Comparison of ENCODE assay signal across 9 mouse cellular contexts in genomic region chr17:65961606-65962136, GRCm38 (mm10). TPM values are rescaled to one million over a fixed set of nuclear protein-coding genes. Genes with fewer than 3 reads are reported as not detected.
DNase-seq lines count a peak whose midpoint lies in the region; ATAC-seq lines count a peak whose summit lies in the region.
"Had no signal": no experiment of that assay in that cellular context is flagged by ENCODE, and none has a peak within 500 bp of the region (broad histone marks: within the 10 kb centered on the region; RNA-seq: fewer than 3 reads in every experiment).

No protein-coding gene starts in this region.

- no peak overlapping the region for H3K27ac ChIP-seq in limb, embryonic 11.5 days (replicated peaks; ENCODE audit: low read depth, low read length)
- no peak overlapping the region for H3K27ac ChIP-seq in limb, embryonic 10.5 days
- peak overlapping the region; percentile 11; the same call in 1 of the 2 replicates for H3K27ac ChIP-seq in stomach, embryonic 15.5 days
- H3K27ac ChIP-seq: limb, embryonic 15.5 days had no signal

- no peak overlapping the region for H3K9ac ChIP-seq in limb, embryonic 11.5 days (ENCODE audit: low read length)
- H3K9ac ChIP-seq in stomach, embryonic 15.5 days: no peak overlapping the region
- H3K9ac ChIP-seq: limb, embryonic 15.5 days had no signal

- no peak overlapping the region for H3K4me3 ChIP-seq in limb, embryonic 11.5 days (ENCODE audit: low read depth, low read length)
- H3K4me3 ChIP-seq in limb, embryonic 10.5 days: no peak overlapping the region
- no peak overlapping the region for H3K4me3 ChIP-seq in stomach, embryonic 15.5 days (replicated peaks)
- H3K4me3 ChIP-seq: limb, embryonic 15.5 days had no signal

- 93% methylated on average over 2 of the region's 2 CpGs for WGBS in limb, embryonic 11.5 days
- 83% methylated on average over 2 of the region's 2 CpGs for WGBS in limb, embryonic 10.5 days
- 75% methylated on average over 2 of the region's 2 CpGs for WGBS in stomach, embryonic 15.5 days

- H3K4me1 ChIP-seq in limb, embryonic 11.5 days (ENCODE audit: control insufficient read depth, insufficient read depth, low read length): no peaks in the 10 kb centered on the region
- H3K4me1 ChIP-seq in limb, embryonic 10.5 days: peaks cover 8% of the 10 kb centered on the region; the same call in 1 of the 2 replicates
- 0 out of 2 replicates have a peak, but pooled peaks cover 4% of the 10 kb centered on the region for H3K4me1 ChIP-seq in stomach, embryonic 15.5 days

- peak; percentile 72 for ATAC-seq in limb, embryonic 11.5 days (ENCODE audit: insufficient number of reproducible peaks, low FRiP score, low TSS enrichment, low read depth)
- peak; percentile 73 for ATAC-seq in stomach, embryonic 15.5 days (ENCODE audit: insufficient read depth, low FRiP score, low read depth)

- no peak overlapping the region for H3K4me2 ChIP-seq in limb, embryonic 11.5 days (ENCODE audit: low read depth, severe bottlenecking)
- no peak overlapping the region for H3K4me2 ChIP-seq in stomach, embryonic 15.5 days
- H3K4me2 ChIP-seq: limb, embryonic 15.5 days had no signal

- peak; percentile 13 for DNase-seq in cerebellum, adult 9-10 months
- DNase-seq in cerebellum, adult 8-10 months: no peak
- no peak for DNase-seq in limb, embryonic 11.5 days (ENCODE audit: low spot score)
- DNase-seq in limb, embryonic 10.5 days (ENCODE audit: low spot score): no peak
- peak; percentile 84 for DNase-seq in induced T-regulatory cell, adult 2 months (ENCODE audit: low read depth)
- DNase-seq in adrenal gland, adult 2 months: no peak
- DNase-seq in adrenal gland, adult 18-20 months (ENCODE audit: low spot score in 2 of 2): no peak

- no peaks in the 10 kb centered on the region for H3K9me3 ChIP-seq in limb, embryonic 11.5 days (ENCODE audit: control insufficient read depth, low read length)
- no peaks in the 10 kb centered on the region for H3K9me3 ChIP-seq in limb, embryonic 10.5 days (replicated peaks)
- no peaks in the 10 kb centered on the region for H3K9me3 ChIP-seq in stomach, embryonic 15.5 days
- H3K9me3 ChIP-seq: limb, embryonic 15.5 days had no signal

- H3K27me3 ChIP-seq in limb, embryonic 11.5 days (ENCODE audit: control insufficient read depth, insufficient read depth, low read length): no peaks in the 10 kb centered on the region
- no peaks in the 10 kb centered on the region for H3K27me3 ChIP-seq in limb, embryonic 10.5 days (ENCODE audit: low read depth, poor library complexity, severe bottlenecking)
- H3K27me3 ChIP-seq in stomach, embryonic 15.5 days (replicated peaks): no peaks in the 10 kb centered on the region
- H3K27me3 ChIP-seq: limb, embryonic 15.5 days had no signal

- H3K36me3 ChIP-seq in limb, embryonic 11.5 days (ENCODE audit: control insufficient read depth, insufficient read depth, low read length): no peaks in the 10 kb centered on the region
- H3K36me3 ChIP-seq in limb, embryonic 10.5 days: no peaks in the 10 kb centered on the region
- no peaks in the 10 kb centered on the region for H3K36me3 ChIP-seq in stomach, embryonic 15.5 days
- H3K36me3 ChIP-seq: limb, embryonic 15.5 days had no signal

RNA-seq across cellular contexts. Expression of gene Twsg1, which starts 10.6 kb away (rescaled TPM):
- 134 and 137 TPM in 2 replicates for polyA plus RNA-seq in limb, embryonic 11.5 days (2014; fragmentation: Nextera tagmentation; extraction: Ambion mirVana)
- polyA plus RNA-seq in limb, embryonic 10.5 days (2016; fragmentation: Nextera tagmentation; extraction: Ambion mirVana): 83.6 and 109 TPM in 2 replicates
- polyA plus RNA-seq in stomach, embryonic 15.5 days (2015; fragmentation: Nextera tagmentation; extraction: Ambion mirVana): 118 and 119 TPM in 2 replicates
- total RNA-seq in adrenal gland, adult 2 months (2021): 100 to 1,000 TPM in 1 of 2 experiments, 10 to 100 TPM in 1; 81.8 to 102 TPM
- 49.8 and 53.9 TPM in 2 replicates for polyA plus RNA-seq in adrenal gland, adult 2 months (2012; rRNA removed)
- total RNA-seq in adrenal gland, adult 18-20 months (2021): 10 to 100 TPM; 90.4 to 99.9 TPM

Comparison
In these comparisons a context has a peak if more than half of its experiments do, and no peak if none do; other contexts are left out.
1. DNase-seq: peak in cerebellum, adult 9-10 months (single experiment) and induced T-regulatory cell, adult 2 months (single experiment); none in cerebellum, adult 8-10 months (single experiment), limb, embryonic 11.5 days (single experiment), limb, embryonic 10.5 days (single experiment), adrenal gland, adult 2 months (single experiment) and adrenal gland, adult 18-20 months (0 of 2).